Mouse (Mus musculus) cerebellum, adult 8-10 months (tissue): ENCODE measurements around the gene Optn.

Experiments used
- DNase-seq: peaks from one replicate; pipeline ENCODE4 v3.0.0; 2022

Gene Optn

DNA sequence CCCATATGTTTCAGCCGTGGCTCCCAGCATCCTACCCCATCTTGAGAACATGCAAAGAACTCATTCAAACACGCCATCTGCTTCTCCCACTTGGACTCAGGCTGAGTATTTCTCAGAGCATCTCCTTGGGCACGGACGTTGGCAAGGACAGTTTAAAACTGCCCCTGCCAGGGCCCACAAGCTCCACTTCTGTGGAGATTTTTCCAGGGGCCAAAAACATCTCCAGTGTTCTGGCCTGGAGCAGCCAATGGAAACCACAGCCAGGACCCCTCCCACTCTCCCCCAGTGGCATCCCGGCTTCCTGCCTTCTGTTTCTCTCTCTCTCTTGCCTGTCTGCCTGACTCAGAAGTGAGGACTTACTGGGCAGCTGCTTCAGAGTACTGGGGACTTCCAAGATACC, 88.0 kb downstream of the Optn start, which contains the start of gene Ucma:
Ucma (plus strand) TSS at position 316 of the 400 bp plus-strand sequence.
- DNase-seq = no peak
